Mouse (Mus musculus) retina, postnatal 1 day (tissue): ENCODE data around the gene Add1.

Source experiments
- DNase-seq: peaks from one replicate; pipeline ENCODE4 v3.0.0-alpha.2; 2012

The Add1 gene

DNA sequence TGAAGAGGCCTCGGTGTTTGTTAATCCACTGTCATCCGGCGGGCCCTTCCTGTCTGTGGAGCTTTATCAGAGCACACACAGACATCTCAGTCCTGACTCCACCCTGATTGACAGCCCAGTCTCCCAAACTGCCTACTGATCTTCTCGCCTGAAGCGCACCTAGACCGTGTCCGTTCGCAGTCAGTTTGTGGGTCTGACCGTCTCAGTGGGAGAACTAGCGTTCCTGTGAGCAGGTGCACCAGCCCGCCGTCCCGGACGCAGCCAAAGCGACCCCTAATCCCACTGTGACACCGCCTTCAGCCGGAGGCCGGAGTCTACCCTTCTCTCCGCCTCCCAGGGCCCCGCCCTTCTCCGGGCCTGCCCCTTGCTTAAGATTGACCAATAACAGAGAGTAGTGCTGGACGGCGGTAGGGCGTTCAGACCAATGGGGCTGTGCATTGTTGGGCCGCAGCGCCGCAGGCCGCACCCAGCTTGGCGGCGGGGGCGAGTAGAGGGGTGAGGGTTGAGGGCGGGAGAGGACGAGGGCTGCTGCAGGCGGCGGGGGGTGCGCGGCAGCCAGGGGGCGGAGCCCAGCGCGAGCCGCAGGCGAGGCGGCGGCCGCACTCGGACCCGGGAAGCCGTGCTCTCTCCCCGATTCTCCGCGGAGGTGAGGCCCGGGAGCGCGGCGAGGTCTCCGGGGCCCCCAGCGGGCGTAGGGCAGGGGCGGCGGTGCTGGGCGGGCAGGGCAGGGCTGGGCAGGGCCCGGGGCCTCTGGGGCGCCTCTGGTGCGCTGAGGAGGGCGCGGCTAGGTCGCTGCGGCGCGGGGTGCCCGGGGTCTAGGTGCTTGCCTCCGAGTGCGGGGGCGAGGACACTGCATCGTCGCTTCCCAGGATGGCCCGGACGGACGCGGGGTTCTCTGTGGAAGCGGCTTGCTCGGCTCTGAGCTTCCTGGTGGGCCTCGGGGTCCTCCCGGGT, at the start of gene Add1:
TSS of gene Add1 (plus strand) at position 397 of the 954 bp plus-strand sequence.
- peak; percentile 99 for DNase-seq

DNA sequence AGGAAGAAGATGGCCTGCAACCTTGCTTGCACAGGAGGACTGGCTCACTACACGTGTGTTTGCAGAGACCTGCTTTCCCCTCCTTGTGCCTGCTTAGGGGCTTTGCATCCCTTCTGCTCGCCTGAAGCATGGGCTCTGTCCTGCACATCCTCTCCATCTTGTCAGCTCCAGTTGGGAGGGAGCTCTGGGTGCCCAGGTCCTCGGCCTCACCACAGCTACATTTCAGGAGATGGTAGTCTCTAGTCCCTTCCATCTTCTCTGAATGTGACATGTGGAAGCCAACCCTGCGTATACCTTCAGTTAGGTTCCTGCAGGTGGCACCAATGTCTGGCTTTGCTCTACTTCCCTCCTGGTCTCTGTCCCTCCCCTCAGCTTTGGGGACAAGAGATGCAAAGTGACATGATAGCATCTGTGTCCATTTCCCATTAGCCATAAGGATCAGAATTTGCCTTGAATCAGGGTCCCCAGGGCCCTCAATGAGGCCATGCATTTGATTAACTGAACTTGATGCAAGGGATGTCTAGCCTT, 49.4 kb upstream of the Add1 start:
- DNase-seq: no peak

DNA sequence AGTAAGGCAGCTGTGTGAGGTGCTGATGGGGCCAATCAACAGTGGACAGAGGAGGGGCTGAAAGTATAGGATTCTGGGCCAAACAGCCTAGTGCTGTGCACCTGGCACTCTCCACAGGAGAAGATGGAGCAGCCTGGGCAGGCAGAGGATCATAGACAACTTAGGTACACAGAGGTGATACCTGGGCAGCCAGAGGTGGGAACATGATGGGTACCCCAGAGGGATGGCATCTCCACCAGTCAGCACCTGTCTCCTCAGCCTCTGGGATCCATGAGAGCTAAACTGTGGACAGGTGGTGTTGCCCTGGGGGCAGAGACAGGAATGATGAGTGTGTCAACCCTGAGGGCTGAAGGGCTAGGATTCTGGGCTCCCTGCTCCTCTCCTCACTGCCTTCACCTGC, 49.0 kb upstream of the Add1 start:
- no peak for DNase-seq

DNA sequence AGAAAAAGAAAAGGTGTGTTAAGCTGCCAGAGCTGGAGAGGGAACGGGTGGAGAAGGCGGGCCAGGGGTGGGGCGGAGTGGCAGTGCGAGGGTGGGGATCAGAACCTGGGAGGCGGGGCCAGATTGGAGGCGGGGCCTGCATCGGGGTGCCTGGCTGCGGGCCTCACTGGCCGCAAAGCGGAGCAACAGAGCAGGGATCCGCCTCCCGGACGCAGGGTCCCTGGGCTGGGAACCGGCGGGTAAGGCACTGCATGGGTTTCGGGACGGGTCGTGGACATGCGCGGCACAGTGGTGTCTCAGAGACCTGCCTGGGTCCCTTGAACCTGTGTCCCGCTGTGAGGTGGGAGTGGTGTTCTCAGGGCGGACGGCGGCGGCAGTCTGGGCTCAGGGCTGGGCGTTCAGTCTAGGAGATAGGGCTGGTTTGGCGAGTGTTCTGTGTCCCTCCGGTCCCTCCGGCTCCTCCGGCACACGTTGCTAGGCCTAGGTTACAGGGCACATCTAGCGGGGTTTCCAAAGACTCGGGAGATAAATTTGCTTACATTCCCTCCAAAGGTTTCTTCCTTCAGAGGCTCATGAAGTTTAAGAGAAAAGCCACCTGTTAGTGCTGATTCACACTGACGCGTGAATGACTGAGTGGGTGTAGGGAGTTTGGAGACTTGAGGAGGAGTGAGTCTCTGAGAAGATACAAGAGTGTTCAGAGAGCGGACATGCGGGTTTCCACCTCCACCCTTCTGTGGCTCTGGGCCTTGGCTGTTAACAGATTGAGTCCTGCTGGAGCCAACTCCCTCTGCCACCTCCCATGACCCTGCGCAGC, 47.6 kb upstream of the Add1 start, which contains the start of gene Sh3bp2:
TSS of gene Sh3bp2 (plus strand) at position 176 of the 814 bp plus-strand sequence.
- peak; percentile 90 for DNase-seq

DNA sequence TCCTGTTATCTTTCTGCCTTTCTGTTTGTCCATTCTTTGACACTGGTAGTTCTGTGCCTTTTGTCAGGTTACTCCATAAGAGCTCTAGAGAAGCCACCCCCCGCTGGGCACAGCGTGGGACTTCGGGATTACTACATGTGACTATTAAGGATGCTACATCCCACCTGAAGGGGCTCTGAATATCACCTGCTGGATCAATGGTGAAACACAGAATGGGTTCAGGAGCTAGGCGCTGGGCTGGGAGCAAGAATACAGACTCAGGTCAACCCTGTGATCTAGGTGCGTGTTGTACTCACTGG, 47.0 kb upstream of the Add1 start:
- no peak for DNase-seq

DNA sequence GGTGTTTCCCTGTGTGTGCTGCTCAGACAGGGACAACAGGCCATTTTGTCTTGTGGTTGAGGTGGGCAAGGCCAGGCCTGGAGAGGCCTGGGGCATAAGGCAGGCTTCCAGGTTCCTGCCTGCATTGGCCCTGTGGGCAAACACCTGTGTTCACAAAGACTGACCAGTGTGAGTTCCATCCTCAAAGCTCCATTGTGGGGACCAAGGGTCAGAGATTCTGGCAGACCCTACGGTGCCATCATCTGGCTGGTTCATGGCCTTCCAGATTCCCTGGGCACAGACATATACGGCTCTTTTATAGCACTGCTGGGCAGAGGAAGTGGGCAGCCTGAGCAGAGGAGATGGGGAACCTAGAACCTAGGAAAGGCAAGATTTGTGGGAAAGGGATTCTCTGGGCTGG, 46.1 kb upstream of the Add1 start:
- DNase-seq: no peak

DNA sequence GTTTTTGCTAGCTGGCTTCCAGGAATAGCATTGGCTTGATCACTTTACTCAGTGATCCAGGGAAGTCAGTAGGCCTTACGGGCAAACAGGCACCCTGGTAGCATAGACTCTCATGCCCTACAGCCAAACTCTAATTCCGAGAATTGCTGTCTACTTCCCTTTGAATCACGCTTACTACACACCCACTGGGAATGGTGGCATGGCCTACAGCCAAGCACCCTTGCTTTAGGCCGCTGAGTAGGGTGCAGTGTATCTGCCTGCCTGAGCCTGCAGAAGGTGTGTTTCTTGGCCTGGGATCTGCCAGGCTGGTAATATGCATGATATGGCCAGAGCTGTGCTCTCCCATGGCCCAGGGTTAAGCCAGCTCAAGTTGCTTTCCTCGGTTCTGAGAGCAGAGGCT, 44.7 kb upstream of the Add1 start:
- DNase-seq: no peak

DNA sequence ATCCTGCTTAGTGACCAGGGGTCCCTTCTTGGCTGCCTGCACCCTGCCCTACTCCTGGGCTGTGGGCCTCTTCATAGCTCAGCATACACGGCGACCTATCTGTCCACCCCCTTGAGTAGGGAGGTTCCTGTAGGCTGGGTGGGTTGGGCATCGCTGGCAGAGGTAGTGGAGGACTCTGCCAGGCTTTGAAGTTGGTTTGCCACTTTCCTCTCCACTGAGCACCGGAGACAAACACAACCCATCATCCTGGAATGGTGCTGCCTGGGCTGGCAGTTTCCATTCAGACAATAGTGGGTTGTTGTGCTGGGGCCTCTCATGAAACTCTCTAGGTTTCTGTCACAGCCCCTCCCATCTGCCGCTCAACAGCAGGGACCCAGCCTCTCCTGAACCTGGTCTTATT, 43.3 kb upstream of the Add1 start:
- DNase-seq: no peak

DNA sequence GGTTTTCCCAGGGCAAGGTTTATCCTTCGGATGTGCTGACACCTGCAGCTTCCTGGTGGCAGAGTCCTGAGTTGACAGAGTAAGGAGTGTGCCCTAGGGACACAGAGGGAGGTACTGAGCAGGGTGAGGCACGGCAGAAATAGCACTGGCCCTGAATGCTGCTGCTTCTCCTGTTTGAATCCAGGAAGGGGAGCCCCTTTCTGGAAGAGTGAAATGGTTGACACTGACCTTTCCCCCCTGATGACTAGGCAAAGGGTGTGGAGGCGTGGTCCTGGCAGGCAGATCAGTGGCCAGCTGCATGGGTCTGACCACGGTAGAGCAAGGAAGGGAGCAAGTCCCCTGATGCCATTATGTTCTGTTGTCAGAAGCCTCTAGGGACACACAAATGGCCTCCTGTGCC, 42.8 kb upstream of the Add1 start:
- DNase-seq: no peak

DNA sequence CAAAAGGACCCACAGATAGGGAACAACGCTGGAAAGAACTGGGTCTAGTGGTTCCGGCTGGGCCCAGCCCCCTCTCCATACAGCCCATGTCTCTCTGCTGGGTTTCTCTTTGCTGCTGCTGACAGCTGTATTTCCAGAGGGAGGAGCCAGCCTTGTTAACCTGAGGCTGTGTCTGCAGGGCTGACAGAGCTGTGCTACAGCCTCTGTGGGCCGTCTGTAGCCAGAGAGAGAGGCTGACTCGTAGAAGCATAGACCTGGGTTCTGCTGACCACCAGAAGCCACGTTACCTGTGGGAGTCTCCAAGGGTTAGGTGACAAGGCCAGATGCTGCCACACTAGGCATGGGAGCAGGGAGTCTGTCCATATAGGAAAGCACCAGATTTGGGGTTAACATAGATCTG, 40.4 kb upstream of the Add1 start:
- DNase-seq: no peak

DNA sequence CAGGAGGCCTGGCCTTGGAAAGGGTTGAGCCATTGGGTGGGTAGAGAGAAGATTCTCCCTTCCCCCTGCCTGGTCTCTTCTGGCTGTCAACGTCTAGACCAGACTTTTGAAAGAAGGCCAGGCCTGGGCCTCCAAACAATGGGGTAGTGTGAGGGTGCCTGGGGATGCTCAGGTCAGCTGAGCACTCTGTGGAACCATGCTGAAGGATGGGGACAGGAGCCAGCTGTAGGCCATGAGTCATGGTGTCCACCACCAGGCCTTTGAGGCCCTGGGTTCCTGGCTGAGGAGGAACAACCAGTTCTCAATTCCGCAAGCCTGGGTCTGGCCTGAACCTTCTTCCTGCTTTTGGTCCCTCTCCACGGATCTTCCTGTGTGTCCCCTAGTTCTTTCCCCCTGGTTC, 39.6 kb upstream of the Add1 start:
- peak; percentile 27 for DNase-seq

DNA sequence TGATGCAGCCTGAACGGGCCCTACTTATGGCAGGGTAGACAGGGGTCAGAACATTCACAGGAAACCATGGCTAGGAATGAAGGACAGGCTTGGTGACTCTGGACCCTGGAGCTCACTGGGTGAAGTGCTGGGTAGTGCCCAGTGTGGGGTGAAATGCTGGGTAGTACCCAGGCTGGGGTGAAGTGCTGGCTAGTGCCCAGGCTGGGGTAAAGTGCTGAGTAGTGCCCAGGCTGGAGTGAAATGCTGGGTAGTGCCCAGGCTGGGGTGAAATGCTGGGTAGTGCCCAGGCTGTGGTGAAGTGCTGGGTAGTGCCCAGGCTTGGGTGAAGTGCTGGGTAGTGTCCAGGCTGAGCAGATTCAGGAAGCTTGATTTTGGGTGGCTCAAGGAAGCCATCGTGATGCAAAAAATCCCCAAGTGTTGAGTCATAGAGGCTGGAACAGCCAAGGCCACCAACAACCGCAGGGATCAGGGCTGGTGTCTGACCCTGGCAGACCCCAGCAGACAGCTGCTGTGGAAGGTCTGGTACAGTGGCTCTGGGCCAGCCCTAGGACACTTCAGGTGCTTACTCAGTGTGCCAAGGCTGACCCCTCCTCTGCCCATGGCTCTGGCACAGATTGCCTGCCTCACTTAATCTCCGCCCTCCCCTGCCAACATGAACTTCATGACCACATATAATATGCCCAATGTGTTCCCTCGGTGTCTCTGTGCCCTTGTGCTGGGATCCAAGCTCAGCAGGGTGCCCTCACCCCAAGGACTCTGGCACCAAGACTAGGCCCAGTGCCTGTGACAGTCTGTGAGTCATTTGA, 38.5 kb upstream of the Add1 start:
- DNase-seq: no peak

DNA sequence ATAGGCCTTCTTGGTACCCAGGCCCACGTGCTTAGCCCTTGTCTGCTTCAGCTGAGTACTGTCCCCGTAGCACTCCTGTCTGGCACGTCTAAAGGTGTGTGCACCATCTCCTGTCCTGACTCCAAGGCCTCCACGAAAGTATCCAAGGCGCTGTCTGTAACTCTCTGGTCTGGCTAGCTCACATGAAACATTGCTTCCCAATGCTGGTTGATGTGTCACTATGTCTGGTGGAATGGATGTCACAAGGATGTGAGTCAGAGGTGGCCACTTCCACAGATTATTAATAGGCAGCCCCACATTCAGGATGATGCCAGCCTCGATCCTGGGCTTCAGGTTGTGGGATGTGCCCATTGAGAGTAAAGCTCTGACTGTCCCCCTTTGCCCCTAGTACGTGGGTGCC, 37.6 kb upstream of the Add1 start:
- DNase-seq: no peak

DNA sequence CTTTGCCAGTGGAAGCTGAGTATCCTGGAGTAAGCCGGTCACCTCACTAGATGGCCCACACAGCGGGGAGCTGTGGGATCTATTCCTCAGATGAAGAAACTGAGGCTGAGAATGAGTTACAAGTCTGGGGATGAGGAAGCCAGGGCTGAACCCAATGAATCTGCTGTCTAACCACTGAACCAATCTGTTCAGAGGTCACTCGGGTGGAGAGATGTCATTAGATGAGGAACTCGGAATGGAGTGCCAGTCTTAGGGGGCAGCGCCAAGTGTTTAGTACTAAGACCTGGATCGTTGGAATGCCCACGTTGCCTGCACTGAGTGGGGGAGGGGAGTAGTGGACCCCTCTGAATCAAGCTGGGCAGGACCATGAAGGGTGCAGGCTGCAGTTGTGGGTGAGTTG, 35.4 kb upstream of the Add1 start:
- DNase-seq: no peak

DNA sequence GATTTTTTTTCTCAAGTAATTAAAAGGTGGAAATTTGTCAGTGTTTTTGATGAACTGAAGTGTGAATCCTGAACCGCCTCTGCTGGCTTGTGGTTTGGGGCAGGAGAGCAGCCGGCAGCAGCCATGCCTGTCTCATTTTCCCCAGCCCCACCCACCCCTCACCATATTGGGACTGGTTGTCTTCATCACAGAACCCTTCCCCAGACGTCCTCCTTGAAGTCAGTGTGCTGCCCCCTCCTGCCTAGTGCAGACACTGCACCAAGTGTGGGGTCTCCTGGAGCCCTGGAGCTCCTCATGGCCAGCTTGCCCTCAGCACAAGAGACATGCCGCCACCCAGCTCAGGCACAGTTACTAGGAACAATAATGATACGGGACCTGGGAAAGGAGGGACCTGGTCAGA, 34.9 kb upstream of the Add1 start:
- peak; percentile 40 for DNase-seq

DNA sequence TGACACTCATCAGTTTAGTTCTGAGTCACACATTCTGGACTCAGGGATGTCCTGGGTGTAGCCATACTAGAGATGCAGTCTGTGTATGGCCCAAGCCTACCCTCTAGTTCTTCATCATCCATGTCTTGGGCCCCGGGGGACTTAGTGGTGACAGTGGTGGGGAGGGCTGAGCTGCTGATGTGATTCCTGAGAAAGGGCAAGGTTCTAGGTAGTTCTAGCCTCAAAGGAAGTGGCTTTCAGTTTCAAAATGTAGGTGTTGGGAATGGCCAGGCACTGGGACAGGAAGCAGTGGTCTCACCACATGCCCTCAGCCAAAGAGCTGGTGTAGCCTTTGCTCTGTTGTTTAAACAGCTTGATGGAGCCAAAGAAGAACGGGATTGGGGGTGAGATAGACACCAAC, 34.3 kb upstream of the Add1 start:
- DNase-seq: no peak

DNA sequence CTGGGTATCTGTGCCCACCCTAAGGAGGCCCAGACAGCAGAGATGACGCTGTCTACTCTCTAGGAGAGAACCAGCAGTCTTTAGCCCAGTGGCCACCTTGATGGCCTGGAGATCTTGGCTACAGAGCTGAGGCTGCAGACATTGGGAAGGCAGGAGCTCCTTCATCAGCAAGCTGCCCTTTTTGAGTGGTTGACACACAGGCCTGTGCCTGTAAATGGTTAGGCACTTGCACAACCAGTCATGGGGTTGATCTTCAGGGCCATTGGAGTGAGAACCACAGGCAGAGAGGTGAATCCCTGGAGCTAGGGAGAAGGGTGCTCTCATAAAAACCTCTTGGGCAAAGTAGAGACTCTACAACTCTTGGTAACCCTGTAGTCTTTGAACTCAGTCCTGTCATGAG, 31.3 kb upstream of the Add1 start:
- no peak for DNase-seq

DNA sequence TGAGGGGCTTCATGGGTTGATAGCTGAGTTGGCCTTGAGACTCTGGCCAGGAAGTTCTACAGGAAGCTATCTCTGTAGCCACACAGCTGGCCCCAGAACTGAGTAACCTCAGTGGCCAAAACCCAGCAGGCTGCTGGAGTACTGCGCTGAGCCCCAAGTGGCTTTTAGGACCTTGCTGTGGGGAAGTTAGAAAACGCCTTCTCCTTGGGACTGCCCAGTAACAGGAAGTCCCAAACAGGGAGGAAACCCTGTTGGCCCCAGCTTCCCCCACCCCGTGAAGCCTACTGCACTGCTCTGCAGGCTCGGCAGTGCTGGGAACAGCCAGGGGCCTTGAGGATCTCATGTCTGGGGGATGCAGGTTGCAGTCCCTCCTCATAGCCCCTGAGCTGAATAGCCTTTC, 30.4 kb upstream of the Add1 start:
- no peak for DNase-seq

DNA sequence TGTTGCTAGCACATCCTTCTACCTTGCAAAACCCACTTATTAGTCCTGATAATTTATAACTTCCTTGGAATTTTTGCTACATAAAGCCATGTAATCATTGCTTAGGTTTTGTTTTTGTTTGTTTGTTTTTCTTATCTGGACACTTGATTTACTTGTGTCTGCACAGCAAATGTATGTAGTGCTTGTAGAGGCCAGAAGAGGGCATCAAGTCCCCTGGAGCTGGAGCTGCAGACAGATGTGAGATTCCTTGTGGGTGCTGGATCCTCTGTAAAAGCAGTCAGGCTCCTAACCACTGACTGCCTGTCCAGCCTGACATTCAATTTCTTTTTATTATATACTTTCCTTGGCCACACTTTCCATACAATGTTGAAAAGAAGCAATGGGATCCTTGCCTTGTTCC, 26.1 kb upstream of the Add1 start:
- peak; percentile 62 for DNase-seq

DNA sequence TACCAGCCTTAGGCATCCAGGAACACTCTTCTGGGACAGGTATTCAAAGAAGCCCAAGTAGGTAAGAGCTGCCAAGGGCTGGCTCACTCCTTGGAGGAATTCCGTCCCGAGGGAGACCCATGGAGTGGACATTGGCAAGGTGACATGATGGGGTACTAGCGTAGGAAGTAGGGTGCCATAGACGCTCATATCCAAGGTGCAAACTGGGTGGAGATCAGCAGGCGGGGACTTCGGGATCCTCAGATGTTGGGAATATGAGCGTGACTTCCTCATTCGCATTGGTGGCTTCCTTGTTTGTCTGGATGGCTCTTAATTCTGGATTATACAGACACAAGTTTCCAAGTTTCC, 24.4 kb upstream of the Add1 start:
- DNase-seq: no peak

DNA sequence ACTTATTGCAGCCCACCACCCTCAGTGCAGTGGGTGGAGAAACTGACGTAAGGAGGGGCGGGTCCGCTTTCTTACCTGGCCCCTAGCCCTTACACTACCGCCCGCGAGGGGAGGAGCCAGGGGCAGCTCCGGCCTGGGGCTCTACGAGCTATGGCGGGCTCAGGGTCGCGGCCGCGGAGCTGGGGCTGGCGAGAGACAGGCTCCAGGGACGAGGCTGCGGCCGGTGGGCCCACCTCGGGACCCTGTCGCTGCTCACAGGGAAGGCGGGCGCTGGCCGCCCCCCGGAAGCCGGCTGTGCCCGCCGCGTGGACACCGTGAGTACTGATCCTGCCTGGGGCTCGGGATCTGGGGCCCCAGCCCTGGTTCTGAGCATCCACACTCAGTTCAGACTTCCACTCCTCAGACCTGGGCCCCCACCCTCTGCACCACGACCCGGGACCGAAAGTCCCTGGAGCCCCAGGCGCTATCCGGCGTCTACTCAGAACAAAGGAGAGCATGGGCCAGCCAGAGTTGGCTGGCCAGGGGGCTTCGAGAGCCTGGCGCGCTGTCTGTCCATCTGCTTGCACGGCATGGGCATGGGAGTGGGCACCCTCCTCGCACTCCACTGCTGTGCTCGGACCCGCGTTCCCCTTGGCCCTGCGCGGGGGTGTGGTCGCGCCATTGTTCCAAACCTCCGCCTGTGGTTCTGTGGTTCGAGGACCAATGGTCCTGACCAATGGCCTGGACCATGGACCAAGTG, 23.8 kb upstream of the Add1 start:
- DNase-seq: peak; percentile 69

DNA sequence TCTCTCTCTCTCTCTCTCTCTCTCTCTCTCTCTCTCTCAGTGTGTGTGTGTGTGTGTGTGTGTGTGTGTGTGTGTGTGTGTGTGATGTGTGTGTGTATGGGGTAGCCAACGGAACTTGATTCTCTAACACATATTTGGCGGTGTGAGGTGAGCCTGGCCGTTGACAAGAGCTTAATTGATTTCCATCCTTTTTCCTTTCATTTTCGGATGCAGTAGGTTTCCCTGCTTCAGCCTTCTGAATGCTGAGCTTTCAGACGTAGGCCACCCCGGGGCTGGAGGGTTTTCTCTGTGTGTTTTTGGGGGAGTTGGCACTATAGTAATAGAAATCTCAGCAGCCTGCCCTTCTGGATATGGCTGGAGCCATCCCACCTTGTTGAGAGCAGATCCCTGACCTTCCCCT, 23.2 kb upstream of the Add1 start:
- peak; percentile 24 for DNase-seq

DNA sequence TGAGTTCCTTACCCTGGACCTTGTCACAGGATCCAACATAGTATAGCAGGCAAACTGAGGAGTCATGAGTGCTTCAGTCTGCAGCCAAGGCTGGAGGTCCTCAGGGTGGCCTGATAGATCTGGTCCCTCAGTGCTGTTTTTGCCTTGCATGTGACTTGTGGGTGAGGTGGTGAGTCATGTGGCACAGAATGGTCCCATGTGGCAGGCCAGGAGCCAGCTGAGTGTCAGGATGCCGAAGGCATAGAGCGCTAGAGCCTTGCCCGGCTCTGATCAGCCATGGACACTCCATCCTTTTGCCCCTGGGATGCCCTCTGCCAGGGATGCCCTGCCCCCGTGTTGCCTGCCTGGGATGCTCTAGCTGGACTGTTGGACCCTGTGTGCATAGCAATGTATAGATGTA, 21.6 kb upstream of the Add1 start:
- DNase-seq: no peak
